Mouse (Mus musculus) hindbrain, embryonic 14.5 days (tissue): ENCODE results near the gene Zp3. TPM values are rescaled to one million over a fixed set of nuclear protein-coding genes. Genes with fewer than 3 reads are reported as not detected.
A peak's percentile ranks its signal among the peaks of the same experiment; 100 is the strongest.

Experiments
- ATAC-seq: fragments of 200-750 bp; cut with Nextera tagmentation; 2 replicates; pipeline ENCODE4 v1.8.0; 2017; ENCODE audit warnings: moderate number of reproducible peaks, mild to moderate bottlenecking, moderate TSS enrichment, moderate library complexity; ENCODE audit not compliant: low FRiP score
- DNase-seq: peaks from one replicate; pipeline ENCODE4 v3.0.0-alpha.2; 2015; ENCODE audit warnings: low spot score
- H3K27ac ChIP-seq: fragments of 300-500 bp; sonication (generic); 2 replicates; pipeline ENCODE4 v1.5.1; 2014; ENCODE audit warnings: mild to moderate bottlenecking, moderate library complexity
- H3K27me3 ChIP-seq: fragments of 300-500 bp; sonication (generic); 2 replicates; pipeline ENCODE4 v1.6.1; 2014; ENCODE audit warnings: mild to moderate bottlenecking, low read length, mixed read lengths; ENCODE audit not compliant: control insufficient read depth, insufficient read depth
- H3K36me3 ChIP-seq: fragments of 300-500 bp; sonication (generic); replicated peaks from 2 replicates; pipeline ENCODE4 v1.6.1; 2014; ENCODE audit not compliant: control insufficient read depth, insufficient read depth
- H3K4me1 ChIP-seq: fragments of 300-500 bp; sonication (generic); replicated peaks from 2 replicates; pipeline ENCODE4 v1.6.1; 2014; ENCODE audit warnings: antibody characterized with exemption, low read length, mixed read lengths; ENCODE audit not compliant: control insufficient read depth, insufficient read depth
- H3K4me2 ChIP-seq: fragments of 300-500 bp; sonication (generic); replicated peaks from 2 replicates; pipeline ENCODE4 v1.6.1; 2014; ENCODE audit warnings: mild to moderate bottlenecking, moderate library complexity
- H3K4me3 ChIP-seq: fragments of 300-500 bp; sonication (generic); replicated peaks from 2 replicates; pipeline ENCODE4 v1.5.1; 2014; ENCODE audit warnings: mild to moderate bottlenecking, low read length
- H3K9ac ChIP-seq: fragments of 300-500 bp; sonication (generic); 2 replicates; pipeline ENCODE4 v1.6.1; 2014
- H3K9me3 ChIP-seq: fragments of 300-500 bp; sonication (generic); 2 replicates; pipeline ENCODE4 v1.6.1; 2016; ENCODE audit warnings: low read length; ENCODE audit not compliant: control insufficient read depth
- WGBS: fragments of 180-500 bp; shearing (Covaris S2); extraction: QIAGEN DNeasy Blood & Tissue Kit; methylation state at CpG from one replicate; pipeline ENCODE4 v1.1.7; 2014; 5-methylcytosine and 5-hydroxymethylcytosine counted together
- polyA plus RNA-seq: library from polyadenylated mRNA; unstranded; fragments of >200 nt; fragmentation: Nextera tagmentation; extraction: Ambion mirVana; gene quantifications from 2 replicates; pipeline ENCODE4 v1.2.1, GENCODE M21; 2014

The Zp3 gene
- not detected in 2 replicates for polyA plus RNA-seq

DNA sequence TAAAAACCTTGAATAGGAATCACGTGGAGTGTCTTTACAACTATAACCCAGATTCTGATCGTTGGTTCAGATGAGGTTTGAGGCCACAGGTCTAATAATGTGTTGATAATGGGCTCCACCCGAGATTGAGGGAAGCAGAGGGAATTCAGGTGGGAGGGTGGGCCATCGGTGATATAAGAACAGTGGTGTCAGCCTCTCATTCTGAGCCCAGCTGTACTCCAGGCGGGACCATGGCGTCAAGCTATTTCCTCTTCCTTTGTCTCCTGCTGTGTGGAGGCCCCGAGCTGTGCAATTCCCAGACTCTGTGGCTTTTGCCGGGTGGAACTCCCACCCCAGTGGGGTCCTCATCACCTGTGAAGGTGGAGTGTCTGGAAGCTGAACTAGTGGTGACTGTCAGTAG, at the start of gene Zp3:
TSS of gene Zp3 (plus strand) at position 196 of the 400 bp plus-strand sequence.
- Histone ChIP-seq H3K9me3 (no peaks in the 10 kb centered on the region), H3K9ac (no peak within 1 kb of the TSS), H3K4me2 (no peak within 1 kb of the TSS), H3K4me3 (no peak within 1 kb of the TSS), H3K36me3 (no peaks in the 10 kb centered on the region), H3K27me3 (no peaks in the 10 kb centered on the region), H3K4me1 (no peaks in the 10 kb centered on the region), H3K27ac (no peak within 1 kb of the TSS)
- 73% methylated on average over 8 of the region's 8 CpGs for WGBS
- ATAC-seq (no peak), DNase-seq (no peak)

DNA sequence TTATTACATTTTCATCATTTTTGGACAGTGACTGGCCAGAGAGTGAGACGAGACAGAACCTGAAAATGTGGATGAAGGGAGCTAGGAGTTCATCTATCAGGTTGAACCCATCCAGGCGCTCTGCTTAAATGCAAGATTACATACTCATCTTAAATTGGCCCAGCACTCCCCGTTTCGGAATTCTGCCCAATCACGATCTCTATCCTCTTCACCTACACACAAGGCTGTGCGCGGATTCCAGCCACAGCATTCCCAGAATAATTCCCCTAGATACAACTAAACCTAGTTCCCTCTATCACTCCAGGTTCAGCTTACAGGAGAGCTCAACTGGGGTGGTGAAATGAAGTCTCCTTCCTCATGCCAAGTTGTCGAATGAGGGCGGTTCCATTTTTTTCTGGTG, 48.4 kb upstream of the Zp3 start:
- no peaks in the 10 kb centered on the region for H3K27me3 ChIP-seq
- no peak for ATAC-seq
- H3K36me3 ChIP-seq, result peaks cover 50% of the 10 kb centered on the region
- peak overlapping the region; percentile 67; the same call in 1 of the 2 replicates for H3K4me3 ChIP-seq
- DNase-seq, result no peak
- no peak overlapping the region for H3K27ac ChIP-seq
- WGBS, result 94% methylated on average over 9 of the region's 9 CpGs
- peaks cover 37% of the 10 kb centered on the region for H3K4me1 ChIP-seq
- no peak overlapping the region for H3K9ac ChIP-seq
- H3K4me2 ChIP-seq, result peak overlapping the region; percentile 84
- no peaks in the 10 kb centered on the region for H3K9me3 ChIP-seq

DNA sequence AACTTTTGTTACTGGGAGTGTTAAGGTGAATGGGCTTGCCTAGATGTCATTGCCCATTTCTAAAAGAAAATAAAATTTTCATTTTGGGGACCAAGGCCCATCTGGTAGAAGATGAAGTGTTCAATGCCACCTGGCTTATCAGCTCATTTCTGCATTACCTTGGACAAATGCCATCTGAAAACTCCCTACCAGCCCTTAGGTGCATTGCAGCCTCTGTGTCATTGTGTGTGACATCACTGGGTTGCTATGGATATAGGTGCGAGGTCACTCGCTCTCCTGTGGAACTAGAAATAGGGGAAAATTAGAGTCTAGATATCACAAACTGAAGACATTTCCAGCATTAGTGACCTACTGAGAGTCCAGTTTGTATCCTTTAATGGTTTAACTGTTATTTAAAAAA, 47.5 kb upstream of the Zp3 start:
- H3K4me2 ChIP-seq, result peak overlapping the region; percentile 84
- H3K4me1 ChIP-seq, result peaks cover 37% of the 10 kb centered on the region
- peaks cover 42% of the 10 kb centered on the region for H3K36me3 ChIP-seq
- H3K9ac ChIP-seq, result peak overlapping the region; percentile 89
- H3K27me3 ChIP-seq, result no peaks in the 10 kb centered on the region
- 52% methylated on average over 2 of the region's 2 CpGs for WGBS
- peak overlapping the region; percentile 67 for H3K4me3 ChIP-seq
- ATAC-seq, result no peak
- no peaks in the 10 kb centered on the region for H3K9me3 ChIP-seq
- DNase-seq, result peak; percentile 46
- H3K27ac ChIP-seq, result no peak overlapping the region

DNA sequence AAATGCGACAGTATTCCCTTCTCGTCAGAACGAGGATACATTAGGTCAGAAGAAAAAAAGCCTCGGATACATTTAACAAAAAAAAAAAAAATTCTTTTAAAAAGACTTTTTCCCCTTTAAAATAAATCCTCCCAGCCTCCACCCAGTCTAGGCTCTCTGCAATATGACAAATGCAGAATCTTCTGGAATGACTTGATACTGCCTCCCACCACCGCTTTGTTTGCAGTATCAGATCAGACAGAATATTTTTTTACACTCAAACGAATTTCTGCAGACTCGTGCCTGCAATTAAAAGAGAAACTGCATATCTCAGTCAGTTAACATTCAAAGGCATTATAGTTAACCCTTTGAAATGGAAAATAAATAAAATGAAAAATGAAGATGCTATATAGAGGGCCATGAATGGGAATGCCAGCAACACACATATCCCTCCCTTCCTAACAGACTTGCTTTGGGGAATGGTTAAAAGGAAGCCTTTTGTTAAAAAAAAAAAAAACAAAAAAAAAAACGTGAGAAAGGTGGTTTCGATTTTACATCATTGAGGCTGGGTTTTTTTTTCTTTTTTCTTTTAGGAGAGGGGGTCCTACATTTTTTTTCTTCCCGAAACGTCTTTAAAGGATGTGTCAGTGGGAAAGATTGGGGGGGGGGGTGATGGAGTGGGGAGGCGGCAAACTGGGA, 46.5 kb upstream of the Zp3 start:
- no peaks in the 10 kb centered on the region for H3K27me3 ChIP-seq
- peak overlapping the region; percentile 84 for H3K4me2 ChIP-seq
- H3K27ac ChIP-seq, result peak overlapping the region; percentile 98
- H3K9ac ChIP-seq, result peak overlapping the region; percentile 89
- no peak for ATAC-seq
- H3K4me3 ChIP-seq, result peak overlapping the region; percentile 67
- DNase-seq, result peak; percentile 54
- peaks cover 32% of the 10 kb centered on the region for H3K4me1 ChIP-seq
- WGBS, result 8% methylated on average over 12 of the region's 12 CpGs
- no peaks in the 10 kb centered on the region for H3K9me3 ChIP-seq
- peaks cover 32% of the 10 kb centered on the region for H3K36me3 ChIP-seq

DNA sequence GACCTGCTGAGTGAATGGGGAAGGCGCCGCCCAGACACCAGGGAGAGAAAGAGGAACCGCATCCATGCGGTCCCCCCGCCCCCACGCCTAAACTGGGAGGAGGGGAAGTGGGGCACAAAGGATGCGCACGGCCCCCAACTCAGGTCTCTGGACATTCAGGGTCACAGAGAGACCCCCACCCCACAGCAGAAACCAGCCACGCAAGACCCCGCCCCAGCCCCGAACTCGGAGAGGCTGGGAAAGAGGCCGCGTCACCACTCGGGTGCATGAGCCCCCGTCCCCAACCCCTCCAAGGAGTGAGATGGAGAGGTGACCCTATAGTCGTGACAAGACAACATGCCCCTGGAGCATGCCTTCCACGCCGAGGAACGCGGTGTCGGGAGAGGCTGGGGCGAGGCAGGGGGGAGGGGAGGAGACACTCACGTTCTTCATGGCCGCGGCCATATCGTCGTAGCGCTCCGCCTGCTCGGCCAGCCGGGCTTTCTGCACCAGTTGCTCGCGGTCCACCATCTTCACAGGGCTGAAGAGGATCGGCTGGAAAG, 45.9 kb upstream of the Zp3 start:
- peak overlapping the region; percentile 98 for H3K27ac ChIP-seq
- ATAC-seq (peak; percentile 78), DNase-seq (peak; percentile 61)
- no peaks in the 10 kb centered on the region for H3K9me3 ChIP-seq
- WGBS, result under 1% methylated on average over 35 of the region's 35 CpGs
- peak overlapping the region; percentile 84 for H3K4me2 ChIP-seq
- H3K4me1 ChIP-seq, result peaks cover 30% of the 10 kb centered on the region
- peak overlapping the region; percentile 89 for H3K9ac ChIP-seq
- H3K36me3 ChIP-seq, result peaks cover 30% of the 10 kb centered on the region
- H3K27me3 ChIP-seq, result no peaks in the 10 kb centered on the region
- H3K4me3 ChIP-seq, result peak overlapping the region; percentile 67

DNA sequence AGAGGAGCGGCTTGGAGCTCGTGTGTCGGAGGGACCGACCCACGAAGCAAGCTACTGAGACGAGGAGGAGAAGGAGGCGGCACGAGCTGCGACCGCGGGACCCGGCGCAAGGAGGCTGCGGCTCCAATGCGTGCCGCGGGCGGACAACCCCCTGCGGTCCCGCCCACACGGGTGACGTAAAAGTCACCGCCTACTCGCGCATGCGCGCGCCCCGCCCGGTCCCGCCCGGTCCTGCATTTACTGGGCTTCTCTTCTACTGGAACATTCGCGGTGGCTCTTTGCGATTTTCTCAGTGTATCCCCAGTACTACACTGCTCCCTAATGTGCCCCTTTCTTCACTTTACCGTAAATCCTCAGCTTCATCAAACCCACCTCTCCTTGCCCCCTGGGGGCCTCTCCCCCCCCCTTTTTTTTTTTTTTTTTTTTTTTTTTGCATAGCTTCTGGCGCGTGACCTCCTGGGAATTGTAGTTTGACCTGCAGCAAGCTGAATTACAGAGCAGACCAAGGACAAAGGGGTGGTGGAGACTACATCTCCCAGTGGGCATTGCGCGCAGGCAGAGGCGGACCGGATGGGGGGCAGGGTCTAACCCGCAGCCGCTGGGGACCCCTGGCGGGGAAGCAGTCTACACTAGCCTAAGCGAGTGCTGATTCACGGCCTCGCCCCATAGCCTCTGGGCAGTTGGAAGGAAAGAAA, 45.3 kb upstream of the Zp3 start, which contains the start of gene Ywhag:
TSS of gene Ywhag (minus strand) at position 136 of the 695 bp plus-strand sequence.
- peaks cover 23% of the 10 kb centered on the region for H3K36me3 ChIP-seq
- peak within 1 kb of the TSS; percentile 67 for H3K4me3 ChIP-seq
- peak within 1 kb of the TSS; percentile 89 for H3K9ac ChIP-seq
- DNase-seq, result peak; percentile 97
- no peaks in the 10 kb centered on the region for H3K9me3 ChIP-seq
- WGBS, result under 1% methylated on average over 47 of the region's 48 CpGs
- no peaks in the 10 kb centered on the region for H3K27me3 ChIP-seq
- peaks cover 29% of the 10 kb centered on the region for H3K4me1 ChIP-seq
- ATAC-seq, result peak; percentile 93
- peak within 1 kb of the TSS; percentile 84 for H3K4me2 ChIP-seq
- H3K27ac ChIP-seq, result peak within 1 kb of the TSS; percentile 98

DNA sequence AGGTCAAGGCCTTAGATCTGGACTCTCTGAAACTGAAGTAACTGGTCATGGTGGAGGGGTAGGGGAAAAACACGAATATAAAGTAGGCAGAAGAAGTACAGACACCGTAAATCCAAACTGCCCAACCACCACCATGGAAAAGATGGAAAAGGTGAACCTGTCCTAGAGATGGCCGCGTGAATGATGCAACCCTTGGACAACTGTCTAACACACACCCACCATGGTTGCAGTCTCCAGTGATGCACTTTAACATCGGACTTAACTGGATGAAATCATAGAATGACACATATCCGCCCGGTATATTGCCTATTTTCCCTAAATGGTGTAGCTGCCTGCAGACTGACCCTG, 44.7 kb upstream of the Zp3 start:
- 49% methylated on average over 7 of the region's 7 CpGs for whole genome bisulfite sequencing
- no peaks in the 10 kb centered on the region for H3K9me3 ChIP-seq
- H3K27me3 ChIP-seq, result no peaks in the 10 kb centered on the region
- H3K4me3 ChIP-seq, result peak overlapping the region; percentile 67
- peak; percentile 12; the same call in 1 of the 2 replicates for ATAC-seq
- H3K36me3 ChIP-seq, result peaks cover 18% of the 10 kb centered on the region
- peak overlapping the region; percentile 89 for H3K9ac ChIP-seq
- H3K4me2 ChIP-seq, result peak overlapping the region; percentile 84
- H3K4me1 ChIP-seq, result peaks cover 24% of the 10 kb centered on the region
- H3K27ac ChIP-seq, result peak overlapping the region; percentile 98
- DNase-seq, result no peak

DNA sequence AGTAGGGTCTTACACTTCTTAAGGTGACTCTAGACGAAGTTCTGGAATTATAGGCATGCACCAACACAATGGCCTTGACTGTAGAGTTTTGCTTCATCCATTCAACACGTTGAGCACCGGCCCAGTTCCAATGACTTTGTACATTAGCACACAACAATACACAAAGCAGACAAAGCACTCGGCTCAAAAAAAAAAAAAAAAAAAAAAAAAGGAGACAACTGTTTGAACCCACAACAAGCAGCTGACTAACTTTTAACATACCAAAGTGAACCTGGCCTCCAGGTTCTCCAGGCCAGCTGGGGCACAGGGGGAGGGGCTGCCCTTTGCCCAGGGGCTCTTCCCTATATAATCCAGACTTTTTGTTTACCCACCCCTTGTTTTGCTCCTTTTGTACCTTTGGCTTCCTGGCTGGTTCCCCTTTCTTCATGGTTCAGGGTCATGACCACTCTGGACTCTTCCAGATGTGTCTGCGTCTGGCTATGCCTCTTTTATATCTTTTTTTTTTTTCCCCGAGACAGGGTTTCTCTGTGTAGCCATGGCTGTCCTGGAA, 44.2 kb upstream of the Zp3 start:
- H3K9me3 ChIP-seq, result no peaks in the 10 kb centered on the region
- DNase-seq (no peak), ATAC-seq (no peak)
- no peak overlapping the region for H3K9ac ChIP-seq
- H3K27me3 ChIP-seq, result no peaks in the 10 kb centered on the region
- whole genome bisulfite sequencing, result 85% methylated on average over 6 of the region's 6 CpGs
- no peak overlapping the region; the same call in 1 of the 2 replicates for H3K27ac ChIP-seq
- peak overlapping the region; percentile 84; the same call in 1 of the 2 replicates for H3K4me2 ChIP-seq
- peaks cover 18% of the 10 kb centered on the region for H3K4me1 ChIP-seq
- peaks cover 12% of the 10 kb centered on the region for H3K36me3 ChIP-seq
- no peak overlapping the region for H3K4me3 ChIP-seq

DNA sequence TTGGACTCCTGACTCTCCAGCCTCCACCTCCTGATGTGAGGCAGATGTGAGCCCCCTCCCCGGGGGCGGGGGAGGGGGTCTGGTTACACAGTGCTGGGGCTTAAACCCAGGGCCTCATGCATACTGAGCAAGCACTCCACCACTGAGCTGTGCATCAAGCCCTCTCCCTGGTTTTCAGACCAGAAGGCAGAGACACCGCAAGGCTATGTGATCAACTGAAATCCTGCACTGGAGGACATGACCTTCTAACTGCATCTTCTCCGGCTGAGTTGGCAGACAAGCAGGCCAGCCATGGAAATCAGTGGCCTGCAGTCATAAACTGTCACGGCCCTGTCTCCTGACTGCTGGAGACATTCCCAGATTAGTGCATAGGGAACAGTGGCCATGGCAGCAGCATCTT, 39.3 kb upstream of the Zp3 start:
- 56% methylated on average over 5 of the region's 5 CpGs for WGBS
- Histone ChIP-seq H3K4me3 (no peak overlapping the region), H3K9ac (no peak overlapping the region)

More for the DNA sequence above, 39.3 kb upstream of the Zp3 start:
- Histone ChIP-seq H3K27me3 (no peaks in the 10 kb centered on the region), H3K36me3 (no peaks in the 10 kb centered on the region), H3K27ac (no peak overlapping the region), H3K4me2 (no peak overlapping the region), H3K9me3 (no peaks in the 10 kb centered on the region), H3K4me1 (no peaks in the 10 kb centered on the region)
- DNase-seq (no peak), ATAC-seq (no peak)
